Mouse (Mus musculus) kidney, postnatal 36 days (tissue): ENCODE measurements around the gene Bbs5.
"Not testable (repeated sequence)": the region's sequence is repeated elsewhere in the genome, so short reads cannot be mapped to it uniquely, and the experiment has no call there.

ENCODE experiments used
- DNase-seq, 2 experiments: peaks; one replicate each; pipeline ENCODE4 v3.0.0; 2021 to 2022; ENCODE audit warnings: mixed read lengths in 2 of 2

Gene Bbs5

GRCm38 (mm10) chr2:69673723-69674122, 26.8 kb downstream of the Bbs5 start:
- peak in 1 of 2 experiments; percentile 36 for DNase-seq

- no peak for DNase-seq
These were observed 28.3 kb downstream of the Bbs5 start for GRCm38 (mm10) chr2:69675266-69675665.

- DNase-seq = peak; percentile 14 to 30
These were observed 29.7 kb downstream of the Bbs5 start for GRCm38 (mm10) chr2:69676713-69677112.

- not testable (repeated sequence) for DNase-seq
These were observed 30.2 kb downstream of the Bbs5 start for GRCm38 (mm10) chr2:69677215-69677614.

- DNase-seq = peak; percentile 6 to 45
These were observed 33.0 kb downstream of the Bbs5 start for GRCm38 (mm10) chr2:69679990-69680389.

GRCm38 (mm10) chr2:69681931-69682330, 35.0 kb downstream of the Bbs5 start:
- DNase-seq = no peak

- DNase-seq = no peak
These were observed 36.2 kb downstream of the Bbs5 start for GRCm38 (mm10) chr2:69683036-69683805.

- DNase-seq = no peak
These were observed 37.5 kb downstream of the Bbs5 start for GRCm38 (mm10) chr2:69684488-69684887.

- no peak for DNase-seq
These were observed 43.2 kb downstream of the Bbs5 start for GRCm38 (mm10) chr2:69690214-69690613.

GRCm38 (mm10) chr2:69690843-69691242, 43.9 kb downstream of the Bbs5 start:
- DNase-seq = no peak

- DNase-seq = no peak
These were observed 46.5 kb downstream of the Bbs5 start for GRCm38 (mm10) chr2:69693501-69693900.

- no peak for DNase-seq
These were observed 53.5 kb downstream of the Bbs5 start for GRCm38 (mm10) chr2:69700446-69700845.

GRCm38 (mm10) chr2:69712171-69712570, 65.2 kb downstream of the Bbs5 start:
- DNase-seq = peak; percentile 12 to 13

- peak; percentile 92 to 96 for DNase-seq
These were observed 66.1 kb downstream of the Bbs5 start, which contains the start of gene Fastkd1 for GRCm38 (mm10) chr2:69712981-69713625. Fastkd1 (minus strand) TSS chr2:69713516.

GRCm38 (mm10) chr2:69713626-69714014, 66.6 kb downstream of the Bbs5 start:
- DNase-seq = no peak

GRCm38 (mm10) chr2:69714126-69714525, 67.2 kb downstream of the Bbs5 start:
- DNase-seq = no peak

- DNase-seq = no peak
These were observed 69.5 kb downstream of the Bbs5 start for GRCm38 (mm10) chr2:69716483-69716882.
